Mouse (Mus musculus): ENCODE measurements around the gene Hhat.

- TF ChIP-seq CTCF (conservative IDR thresholded peaks at IDR 0.05; ENCODE audit: low read length) (no peak), POU5F1 (IDR thresholded peaks at IDR 0.05; ENCODE audit: borderline replicate concordance, low read length) (no peak), NANOG (IDR thresholded peaks at IDR 0.05; ENCODE audit: borderline replicate concordance, low read length) (no peak)
Observed at GRCm38 (mm10) chr1:192454501-192454900, 316.5 kb downstream of the Hhat start.

Data from E14TG2a.4 (cell line).